ENCODE assay signal across 10 mouse cellular contexts in the genomic region with DNA sequence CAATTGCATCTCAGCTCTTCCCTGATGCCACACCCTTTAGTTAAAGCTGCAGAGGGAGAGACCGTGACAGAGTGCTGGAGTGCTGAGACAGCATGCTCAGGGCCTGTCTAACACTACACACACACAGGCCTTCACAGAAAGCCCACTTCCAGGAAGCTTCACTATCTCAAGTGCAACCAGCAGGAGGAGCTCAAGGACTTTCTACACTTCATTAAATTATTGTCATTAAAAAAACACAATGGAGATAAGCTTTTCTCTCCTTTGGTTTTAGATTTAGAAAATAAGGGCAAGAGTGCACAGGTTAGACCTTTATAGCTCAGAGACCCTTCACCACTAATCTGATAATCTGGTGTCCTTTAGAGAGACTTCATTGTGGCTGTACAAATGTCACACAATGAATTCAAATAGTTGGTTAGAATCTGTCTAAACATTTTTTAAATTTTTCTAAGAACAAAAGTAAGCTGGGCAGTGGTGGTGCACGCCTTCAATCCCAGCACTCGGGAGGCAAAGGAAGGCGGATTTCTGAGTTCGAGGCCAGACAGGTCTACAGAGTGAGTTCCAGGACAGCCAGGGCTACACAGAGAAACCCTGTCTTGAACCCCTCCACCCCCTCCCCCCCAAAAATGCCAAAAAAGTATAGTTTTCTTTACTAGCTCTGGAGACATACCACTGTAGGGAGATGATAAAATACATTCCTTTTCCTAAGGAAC. TPM values are rescaled to one million over a fixed set of nuclear protein-coding genes. Genes with fewer than 3 reads are reported as not detected.
DNase-seq lines count a peak whose midpoint lies in the region; ATAC-seq and TF ChIP-seq lines count a peak whose summit lies in the region.
"Had no signal": no experiment of that assay in that cellular context is flagged by ENCODE, and none has a peak within 500 bp of the region (broad histone marks: within the 10 kb centered on the region; RNA-seq: fewer than 3 reads in every experiment).

No protein-coding gene starts in this region.

- H3K9me3 ChIP-seq in forebrain, embryonic 13.5 days (replicated peaks) = no peaks in the 10 kb centered on the region
- no peaks in the 10 kb centered on the region for H3K9me3 ChIP-seq in hindbrain, postnatal 0 days (ENCODE audit: low read length)
- no peaks in the 10 kb centered on the region for H3K9me3 ChIP-seq in liver, embryonic 12.5 days (replicated peaks)
- H3K9me3 ChIP-seq: embryonic facial prominence, embryonic 12.5 days; limb, embryonic 15.5 days had no signal

- H3K27me3 ChIP-seq in forebrain, embryonic 13.5 days = no peaks in the 10 kb centered on the region
- H3K27me3 ChIP-seq in hindbrain, postnatal 0 days (ENCODE audit: insufficient read depth, low read length) = no peaks in the 10 kb centered on the region
- no peaks in the 10 kb centered on the region for H3K27me3 ChIP-seq in liver, embryonic 12.5 days (replicated peaks)
- H3K27me3 ChIP-seq: embryonic facial prominence, embryonic 12.5 days; limb, embryonic 15.5 days had no signal

- peak; percentile 30 to 48 for DNase-seq in left cerebral cortex, adult 2 months (ENCODE audit: extremely low spot score in 1 of 2, low spot score in 2 of 2)
- DNase-seq in left cerebral cortex, adult 11 months (ENCODE audit: low spot score) = no peak
- DNase-seq in ZHBTc4 (ENCODE audit: low read depth, low spot score) = peak; percentile 64
- DNase-seq in hindbrain, postnatal 0 days (ENCODE audit: low spot score) = peak; percentile 87
- peak; percentile 52 to 71 for DNase-seq in natural killer cell, adult 2 months (ENCODE audit: low spot score in 2 of 2)
- DNase-seq in thymus, postnatal 4 days = peak; percentile 80

- peaks cover 24% of the 10 kb centered on the region for H3K36me3 ChIP-seq in forebrain, embryonic 13.5 days (ENCODE audit: poor library complexity, severe bottlenecking)
- H3K36me3 ChIP-seq in hindbrain, postnatal 0 days (ENCODE audit: insufficient read depth, low read length) = peaks cover 5% of the 10 kb centered on the region; the same call in 1 of the 2 replicates
- H3K36me3 ChIP-seq in liver, embryonic 12.5 days = peaks cover 76% of the 10 kb centered on the region

- H3K4me2 ChIP-seq in forebrain, embryonic 13.5 days = no peak overlapping the region
- H3K4me2 ChIP-seq in hindbrain, postnatal 0 days (ENCODE audit: low read depth, low read length) = no peak overlapping the region
- no peak overlapping the region for H3K4me2 ChIP-seq in liver, embryonic 12.5 days
- H3K4me2 ChIP-seq: embryonic facial prominence, embryonic 12.5 days; limb, embryonic 15.5 days had no signal

- 49% methylated on average over 5 of the region's 5 CpGs for WGBS in forebrain, embryonic 13.5 days
- 47% methylated on average over 5 of the region's 5 CpGs for whole genome bisulfite sequencing in hindbrain, postnatal 0 days
- 68% methylated on average over 5 of the region's 5 CpGs for WGBS in liver, embryonic 12.5 days (ENCODE audit: insufficient replicate concordance)

- no peak overlapping the region for H3K4me3 ChIP-seq in left cerebral cortex, adult 2 months
- H3K4me3 ChIP-seq in forebrain, embryonic 13.5 days = no peak overlapping the region
- H3K4me3 ChIP-seq in hindbrain, postnatal 0 days (ENCODE audit: low read length) = no peak overlapping the region
- H3K4me3 ChIP-seq in liver, embryonic 12.5 days = no peak overlapping the region
- H3K4me3 ChIP-seq: embryonic facial prominence, embryonic 12.5 days; limb, embryonic 15.5 days had no signal

- no peaks in the 10 kb centered on the region for H3K4me1 ChIP-seq in forebrain, embryonic 13.5 days
- H3K4me1 ChIP-seq in hindbrain, postnatal 0 days (ENCODE audit: insufficient read depth, low read length) = no peaks in the 10 kb centered on the region
- no peaks in the 10 kb centered on the region for H3K4me1 ChIP-seq in liver, embryonic 12.5 days
- H3K4me1 ChIP-seq: embryonic facial prominence, embryonic 12.5 days; limb, embryonic 15.5 days had no signal

- intact Hi-C loops in left cerebral cortex, adult 2 months (cut with DNase I) = loop anchor here (1.0 to 2.0 kb wide), 2 partner anchors 455 to 464 kb away; no protein-coding TSS in a partner anchor

- ATAC-seq in forebrain, embryonic 13.5 days = peak; percentile 80
- peak; percentile 74; the same call in 1 of the 2 replicates for ATAC-seq in hindbrain, postnatal 0 days
- peak; percentile 49; the same call in 1 of the 2 replicates for ATAC-seq in liver, embryonic 12.5 days

- TF ChIP-seq CTCF in left cerebral cortex, adult 2 months (IDR thresholded peaks at IDR 0.05) = peak; percentile 77
- peak; percentile 85 for TF ChIP-seq CTCF in hindbrain, postnatal 0 days (IDR thresholded peaks at IDR 0.05; ENCODE audit: low read depth)

- no peak overlapping the region for H3K27ac ChIP-seq in left cerebral cortex, adult 2 months
- no peak overlapping the region for H3K27ac ChIP-seq in forebrain, embryonic 13.5 days
- H3K27ac ChIP-seq in hindbrain, postnatal 0 days = no peak overlapping the region
- H3K27ac ChIP-seq in liver, embryonic 12.5 days = no peak overlapping the region
- H3K27ac ChIP-seq: embryonic facial prominence, embryonic 12.5 days; limb, embryonic 15.5 days had no signal

- H3K9ac ChIP-seq in forebrain, embryonic 13.5 days = no peak overlapping the region
- no peak overlapping the region for H3K9ac ChIP-seq in hindbrain, postnatal 0 days (replicated peaks; ENCODE audit: low read length)
- no peak overlapping the region for H3K9ac ChIP-seq in liver, embryonic 12.5 days
- H3K9ac ChIP-seq: embryonic facial prominence, embryonic 12.5 days; limb, embryonic 15.5 days had no signal

RNA-seq across cellular contexts. Expression of a gene that starts 9.4 kb away (rescaled TPM):
- 1 to 10 TPM; 4.5 to 7.1 TPM for total RNA-seq in left cerebral cortex, adult 2 months (2021)
- polyA plus RNA-seq in forebrain, embryonic 13.5 days (2015; fragmentation: Nextera tagmentation; extraction: Ambion mirVana) = 172 and 197 TPM in 2 replicates
- total RNA-seq in hindbrain, postnatal 0 days (2014; rRNA removed) = 59.0 and 77.3 TPM in 2 replicates
- 58.6 and 59.1 TPM in 2 replicates for polyA plus RNA-seq in hindbrain, postnatal 0 days (2015; fragmentation: Nextera tagmentation; extraction: Ambion mirVana)
- 343 and 345 TPM in 2 replicates for polyA plus RNA-seq in liver, embryonic 12.5 days (2016; fragmentation: Nextera tagmentation; extraction: Ambion mirVana)

RNA-seq across cellular contexts. Expression of a gene that starts 40.8 kb away (rescaled TPM):
- 1 to 10 TPM; 1.4 to 2.0 TPM for total RNA-seq in left cerebral cortex, adult 2 months (2021)
- 0.10 and 0.42 TPM in 2 replicates for polyA plus RNA-seq in forebrain, embryonic 13.5 days (2015; fragmentation: Nextera tagmentation; extraction: Ambion mirVana)
- total RNA-seq in hindbrain, postnatal 0 days (2014; rRNA removed) = 0.26 and 1.0 TPM in 2 replicates
- 0.78 and 0.85 TPM in 2 replicates for polyA plus RNA-seq in hindbrain, postnatal 0 days (2015; fragmentation: Nextera tagmentation; extraction: Ambion mirVana)
- 0.05 TPM in 1 of 2 replicates, not detected in the other for polyA plus RNA-seq in liver, embryonic 12.5 days (2016; fragmentation: Nextera tagmentation; extraction: Ambion mirVana)

RNA-seq across cellular contexts. Expression of a gene that starts 48.3 kb away (rescaled TPM):
- 10 to 100 TPM; 48.9 to 49.6 TPM for total RNA-seq in left cerebral cortex, adult 2 months (2021)
- polyA plus RNA-seq in forebrain, embryonic 13.5 days (2015; fragmentation: Nextera tagmentation; extraction: Ambion mirVana) = 146 and 156 TPM in 2 replicates
- total RNA-seq in hindbrain, postnatal 0 days (2014; rRNA removed) = 53.8 and 64.0 TPM in 2 replicates
- 130 and 139 TPM in 2 replicates for polyA plus RNA-seq in hindbrain, postnatal 0 days (2015; fragmentation: Nextera tagmentation; extraction: Ambion mirVana)
- 161 and 166 TPM in 2 replicates for polyA plus RNA-seq in liver, embryonic 12.5 days (2016; fragmentation: Nextera tagmentation; extraction: Ambion mirVana)
